Mouse (Mus musculus) lung, postnatal 10 days (tissue): ENCODE data around the gene Dcun1d4.

ENCODE experiments used
- DNase-seq: peaks from one replicate; pipeline ENCODE4 v3.0.0; 2021

Dcun1d4 gene

GRCm38 (mm10) chr5:73500867-73501440, 20.2 kb downstream of the Dcun1d4 start:
- no peak for DNase-seq

GRCm38 (mm10) chr5:73502422-73502821, 21.6 kb downstream of the Dcun1d4 start:
- no peak for DNase-seq

- no peak for DNase-seq
Measured at GRCm38 (mm10) chr5:73503015-73503757, 22.4 kb downstream of the Dcun1d4 start.

GRCm38 (mm10) chr5:73511074-73511473, 30.3 kb downstream of the Dcun1d4 start:
- DNase-seq, result no peak

GRCm38 (mm10) chr5:73512241-73512640, 31.4 kb downstream of the Dcun1d4 start:
- no peak for DNase-seq

- DNase-seq, result no peak
Measured at GRCm38 (mm10) chr5:73512661-73513060, 31.9 kb downstream of the Dcun1d4 start.

- no peak for DNase-seq
Measured at GRCm38 (mm10) chr5:73514202-73514601, 33.4 kb downstream of the Dcun1d4 start.

- DNase-seq, result no peak
Measured at GRCm38 (mm10) chr5:73517299-73517698, 36.5 kb downstream of the Dcun1d4 start.

GRCm38 (mm10) chr5:73518424-73519211, 37.8 kb downstream of the Dcun1d4 start:
- DNase-seq, result no peak

GRCm38 (mm10) chr5:73520787-73521186, 40.0 kb downstream of the Dcun1d4 start:
- DNase-seq, result no peak

- DNase-seq, result no peak
Measured at GRCm38 (mm10) chr5:73523227-73523626, 42.4 kb downstream of the Dcun1d4 start.

- no peak for DNase-seq
Measured at GRCm38 (mm10) chr5:73524300-73525000, 43.6 kb downstream of the Dcun1d4 start.

GRCm38 (mm10) chr5:73532222-73532621, 51.4 kb downstream of the Dcun1d4 start:
- DNase-seq, result no peak

- no peak for DNase-seq
Measured at GRCm38 (mm10) chr5:73532879-73533278, 52.1 kb downstream of the Dcun1d4 start.

- no peak for DNase-seq
Measured at GRCm38 (mm10) chr5:73537669-73538068, 56.9 kb downstream of the Dcun1d4 start.

- no peak for DNase-seq
Measured at GRCm38 (mm10) chr5:73538586-73539298, 57.9 kb downstream of the Dcun1d4 start.

- peak; percentile 74 for DNase-seq
Measured at GRCm38 (mm10) chr5:73539848-73540510, 59.2 kb downstream of the Dcun1d4 start.

GRCm38 (mm10) chr5:73540511-73540871, 59.7 kb downstream of the Dcun1d4 start:
- DNase-seq, result no peak

- no peak for DNase-seq
Measured at GRCm38 (mm10) chr5:73544111-73544753, 63.4 kb downstream of the Dcun1d4 start.

- DNase-seq, result no peak
Measured at GRCm38 (mm10) chr5:73545641-73546040, 64.8 kb downstream of the Dcun1d4 start.

GRCm38 (mm10) chr5:73547252-73547651, 66.5 kb downstream of the Dcun1d4 start:
- no peak for DNase-seq
